Mouse (Mus musculus): ENCODE data around the gene Fyb2. TPM values are rescaled to one million over a fixed set of nuclear protein-coding genes. Genes with fewer than 3 reads are reported as not detected.

Gene Fyb2
- polyA plus RNA-seq, 1 experiment from 2014 or later, result 0.32 TPM

GRCm38 (mm10) chr4:104948886-104949285 is 35.6 kb downstream of the Fyb2 start:
- no peak for ATAC-seq (replicated peaks)
- H3K4me3 ChIP-seq, result no peak overlapping the region
- no peaks in the 10 kb centered on the region for H3K27me3 ChIP-seq (replicated peaks)
- H3K4me1 ChIP-seq, result no peaks in the 10 kb centered on the region
- WGBS, result 82% methylated on average over 4 of the region's 4 CpGs
- H3K9me3 ChIP-seq, result no peaks in the 10 kb centered on the region
- H3K27ac ChIP-seq, result no peak overlapping the region
- H3K9ac ChIP-seq, result no peak overlapping the region
- no peak overlapping the region for H3K4me2 ChIP-seq
- H3K36me3 ChIP-seq (replicated peaks), result no peaks in the 10 kb centered on the region

- Histone ChIP-seq H3K9me3 (no peaks in the 10 kb centered on the region), H3K36me3 (replicated peaks) (no peaks in the 10 kb centered on the region), H3K4me2 (no peak overlapping the region), H3K4me1 (no peaks in the 10 kb centered on the region), H3K27ac (no peak overlapping the region), H3K4me3 (no peak overlapping the region), H3K27me3 (replicated peaks) (no peaks in the 10 kb centered on the region), H3K9ac (no peak overlapping the region)
- ATAC-seq (replicated peaks), result no peak
- 50% methylated on average over 3 of the region's 3 CpGs for WGBS
These were observed 36.0 kb downstream of the Fyb2 start for GRCm38 (mm10) chr4:104949304-104949703.

- H3K4me3 ChIP-seq, result no peak overlapping the region
- H3K4me2 ChIP-seq, result no peak overlapping the region
- no peaks in the 10 kb centered on the region for H3K9me3 ChIP-seq
- ATAC-seq (replicated peaks), result no peak
- no peak overlapping the region for H3K27ac ChIP-seq
- 0 out of 2 replicates have a peak, but pooled peaks cover 3% of the 10 kb centered on the region for H3K4me1 ChIP-seq
- no peak overlapping the region for H3K9ac ChIP-seq
- H3K36me3 ChIP-seq (replicated peaks), result no peaks in the 10 kb centered on the region
- H3K27me3 ChIP-seq (replicated peaks), result no peaks in the 10 kb centered on the region
- WGBS, result 84% methylated on average over 4 of the region's 4 CpGs
These were observed 38.1 kb downstream of the Fyb2 start for GRCm38 (mm10) chr4:104951280-104951878.

- 25% methylated on average over 7 of the region's 7 CpGs for WGBS
- H3K9me3 ChIP-seq, result no peaks in the 10 kb centered on the region
- no peak overlapping the region for H3K4me2 ChIP-seq
- H3K27me3 ChIP-seq (replicated peaks), result no peaks in the 10 kb centered on the region
- no peaks in the 10 kb centered on the region for H3K36me3 ChIP-seq (replicated peaks)
- ATAC-seq (replicated peaks), result no peak
- H3K27ac ChIP-seq, result no peak overlapping the region
- no peak overlapping the region for H3K4me3 ChIP-seq
- H3K9ac ChIP-seq, result no peak overlapping the region
- 0 out of 2 replicates have a peak, but pooled peaks cover 8% of the 10 kb centered on the region for H3K4me1 ChIP-seq
These were observed 43.4 kb downstream of the Fyb2 start for GRCm38 (mm10) chr4:104956691-104957090.

- Histone ChIP-seq H3K4me3 (no peak overlapping the region), H3K9ac (no peak overlapping the region), H3K27ac (no peak overlapping the region), H3K27me3 (replicated peaks) (no peaks in the 10 kb centered on the region), H3K36me3 (replicated peaks) (no peaks in the 10 kb centered on the region), H3K9me3 (0 out of 2 replicates have a peak, but pooled peaks cover 3% of the 10 kb centered on the region), H3K4me1 (0 out of 2 replicates have a peak, but pooled peaks cover 5% of the 10 kb centered on the region), H3K4me2 (no peak overlapping the region)
- 72% methylated on average over 5 of the region's 5 CpGs for WGBS
- ATAC-seq (replicated peaks), result no peak
These were observed 48.2 kb downstream of the Fyb2 start for GRCm38 (mm10) chr4:104961431-104961830.

- Histone ChIP-seq H3K27me3 (replicated peaks) (no peaks in the 10 kb centered on the region), H3K9me3 (no peaks in the 10 kb centered on the region), H3K27ac (no peak overlapping the region), H3K9ac (no peak overlapping the region), H3K4me3 (no peak overlapping the region), H3K36me3 (replicated peaks) (no peaks in the 10 kb centered on the region), H3K4me1 (no peaks in the 10 kb centered on the region), H3K4me2 (no peak overlapping the region)
- 88% methylated on average over 2 of the region's 2 CpGs for WGBS
- ATAC-seq (replicated peaks), result no peak
These were observed 59.4 kb downstream of the Fyb2 start for GRCm38 (mm10) chr4:104972606-104973005.

GRCm38 (mm10) chr4:104975162-104975830 is 62.0 kb downstream of the Fyb2 start:
- no peaks in the 10 kb centered on the region for H3K9me3 ChIP-seq
- no peaks in the 10 kb centered on the region for H3K4me1 ChIP-seq
- no peak for ATAC-seq (replicated peaks)
- no peaks in the 10 kb centered on the region for H3K27me3 ChIP-seq (replicated peaks)
- WGBS, result 89% methylated on average over 6 of the region's 6 CpGs
- H3K36me3 ChIP-seq (replicated peaks), result no peaks in the 10 kb centered on the region
- H3K9ac ChIP-seq, result no peak overlapping the region
- H3K4me3 ChIP-seq, result no peak overlapping the region
- no peak overlapping the region for H3K27ac ChIP-seq
- H3K4me2 ChIP-seq, result no peak overlapping the region

GRCm38 (mm10) chr4:104985960-104986632 is 72.8 kb downstream of the Fyb2 start:
- no peak for ATAC-seq (replicated peaks)
- H3K36me3 ChIP-seq (replicated peaks), result no peaks in the 10 kb centered on the region
- H3K4me3 ChIP-seq, result no peak overlapping the region
- no peak overlapping the region for H3K9ac ChIP-seq
- no peak overlapping the region for H3K4me2 ChIP-seq
- no peak overlapping the region for H3K27ac ChIP-seq
- 81% methylated on average over 5 of the region's 5 CpGs for WGBS
- H3K27me3 ChIP-seq (replicated peaks), result no peaks in the 10 kb centered on the region
- no peaks in the 10 kb centered on the region for H3K9me3 ChIP-seq
- H3K4me1 ChIP-seq, result no peaks in the 10 kb centered on the region

- Histone ChIP-seq H3K4me1 (no peaks in the 10 kb centered on the region), H3K9ac (no peak overlapping the region), H3K4me2 (no peak overlapping the region), H3K27me3 (replicated peaks) (no peaks in the 10 kb centered on the region), H3K36me3 (replicated peaks) (no peaks in the 10 kb centered on the region), H3K9me3 (no peaks in the 10 kb centered on the region), H3K4me3 (no peak overlapping the region), H3K27ac (no peak overlapping the region)
- WGBS, result 80% methylated on average over 7 of the region's 7 CpGs
- ATAC-seq (replicated peaks), result no peak
These were observed 74.4 kb downstream of the Fyb2 start for GRCm38 (mm10) chr4:104987631-104988030.

- Histone ChIP-seq H3K4me1 (no peaks in the 10 kb centered on the region), H3K4me2 (no peak overlapping the region), H3K27me3 (replicated peaks) (no peaks in the 10 kb centered on the region), H3K9ac (no peak overlapping the region), H3K9me3 (no peaks in the 10 kb centered on the region), H3K36me3 (replicated peaks) (no peaks in the 10 kb centered on the region), H3K4me3 (no peak overlapping the region), H3K27ac (no peak overlapping the region)
- WGBS, result 88% methylated on average over 5 of the region's 5 CpGs
- ATAC-seq (replicated peaks), result no peak
These were observed 74.8 kb downstream of the Fyb2 start for GRCm38 (mm10) chr4:104988102-104988501.

GRCm38 (mm10) chr4:104988709-104989108 is 75.5 kb downstream of the Fyb2 start:
- Histone ChIP-seq H3K27me3 (replicated peaks) (no peaks in the 10 kb centered on the region), H3K27ac (no peak overlapping the region), H3K4me2 (no peak overlapping the region), H3K36me3 (replicated peaks) (no peaks in the 10 kb centered on the region), H3K9ac (no peak overlapping the region), H3K4me3 (no peak overlapping the region), H3K4me1 (no peaks in the 10 kb centered on the region), H3K9me3 (no peaks in the 10 kb centered on the region)
- ATAC-seq (replicated peaks), result no peak
- WGBS, result 90% methylated on average over 7 of the region's 7 CpGs

- no peaks in the 10 kb centered on the region for H3K36me3 ChIP-seq (replicated peaks)
- no peaks in the 10 kb centered on the region for H3K27me3 ChIP-seq (replicated peaks)
- no peak overlapping the region for H3K4me3 ChIP-seq
- H3K9ac ChIP-seq, result no peak overlapping the region
- H3K4me1 ChIP-seq, result no peaks in the 10 kb centered on the region
- H3K27ac ChIP-seq, result no peak overlapping the region
- no peaks in the 10 kb centered on the region for H3K9me3 ChIP-seq
- 90% methylated on average over 6 of the region's 6 CpGs for WGBS
- ATAC-seq (replicated peaks), result no peak
- no peak overlapping the region for H3K4me2 ChIP-seq
These were observed 76.8 kb downstream of the Fyb2 start for GRCm38 (mm10) chr4:104990016-104990415.

Data from midbrain, embryonic 15.5 days (tissue).